Mouse (Mus musculus) layer of hippocampus, postnatal 10 days (tissue): ENCODE measurements around the gene Serpinb1c. TPM values are rescaled to one million over a fixed set of nuclear protein-coding genes. Genes with fewer than 3 reads are reported as not detected.

Experiments used
- total RNA-seq, 2 experiments: library from RNA; stranded (reverse); gene quantifications; 2 replicates each; pipeline ENCODE4 v1.2.3; 2021

The Serpinb1c gene
- total RNA-seq, 2 experiments from 2014 or later: 0.36 TPM; not detected in 1

Other genes starting within 250 kb of the Serpinb1c start
- 1 to 10 TPM in 1 of 2 experiments, under 1 TPM in 1; 0.73 to 1.0 TPM for gene Mylk4, start 114.3 kb downstream of the Serpinb1c start, total RNA-seq
- gene Wrnip1, start 96.2 kb downstream of the Serpinb1c start, total RNA-seq: 10 to 100 TPM; 57.9 to 58.4 TPM
- 1 to 10 TPM; 1.4 to 1.9 TPM for gene D930007J09Rik, start 95.4 kb downstream of the Serpinb1c start, total RNA-seq
- gene Serpinb1a, start 47.0 kb downstream of the Serpinb1c start, total RNA-seq: under 1 TPM; 0.40 to 0.62 TPM
- gene Serpinb6b, start 67.0 kb upstream of the Serpinb1c start, total RNA-seq: 1 to 10 TPM; 2.6 to 2.9 TPM
- 1 to 10 TPM; 5.4 to 6.3 TPM for gene Serpinb9, start 105.0 kb upstream of the Serpinb1c start, total RNA-seq
- gene Serpinb9b, start 129.2 kb upstream of the Serpinb1c start, total RNA-seq: not detected
- 1 to 10 TPM; 1.2 to 1.3 TPM for gene Serpinb1b, start 180.4 kb upstream of the Serpinb1c start, total RNA-seq